Mouse (Mus musculus) adrenal gland, postnatal 36 days (tissue): ENCODE measurements at regions not wholly inside any gene's neighbourhood (a gene's known extent, or its start where the extent isn't known, plus 50 kb on each side); places are given as distances from the start of the nearest gene placed in this dataset. TPM values are rescaled to one million over a fixed set of nuclear protein-coding genes. Genes with fewer than 3 reads are reported as not detected.

Source experiments
- DNase-seq, 2 experiments: peaks; one replicate each; pipeline ENCODE4 v3.0.0; 2021; ENCODE audit warnings: mixed read lengths in 1 of 2
- microRNA-seq: library from miRNA; unstranded; fragments of <30 nt; microRNA quantifications from one replicate; pipeline ENCODE4 v1.2.0, GENCODE M21; 2021

- DNase-seq = no peak
These were observed 77.9 kb upstream of the Pmfbp1 start for GRCm38 (mm10) chr8:109415906-109416305.

- no peak for DNase-seq
These were observed 77.3 kb upstream of the Pmfbp1 start for GRCm38 (mm10) chr8:109416327-109417100.

GRCm38 (mm10) chr8:109417222-109417621 lies 76.6 kb upstream of the Pmfbp1 start:
- peak; percentile 10 to 26 for DNase-seq

- no peak for DNase-seq
These were observed 75.9 kb upstream of the Pmfbp1 start for GRCm38 (mm10) chr8:109417971-109418370.

- no peak for DNase-seq
These were observed 74.7 kb upstream of the Pmfbp1 start for GRCm38 (mm10) chr8:109419029-109419596.

- no peak for DNase-seq
These were observed 69.8 kb upstream of the Pmfbp1 start for GRCm38 (mm10) chr8:109424004-109424403.

- peak in 1 of 2 experiments; percentile 2 for DNase-seq
These were observed 65.3 kb upstream of the Pmfbp1 start for GRCm38 (mm10) chr8:109428551-109428950.

- no peak for DNase-seq
These were observed 59.3 kb upstream of the Pmfbp1 start for GRCm38 (mm10) chr8:109434538-109434937.

GRCm38 (mm10) chr8:109436056-109436455 lies 57.8 kb upstream of the Pmfbp1 start:
- DNase-seq = no peak

- DNase-seq = peak in 1 of 2 experiments; percentile 11
These were observed 56.8 kb upstream of the Pmfbp1 start for GRCm38 (mm10) chr8:109436830-109437567.

- no peak for DNase-seq
These were observed 55.3 kb upstream of the Pmfbp1 start for GRCm38 (mm10) chr8:109438531-109438930.

Small RNA genes in the stretch of these regions (microRNA-seq; reads per million reads assigned to microRNA genes)
- not detected for gene Gm23163
